Mouse (Mus musculus): ENCODE data around the gene Svbp.

DNA sequence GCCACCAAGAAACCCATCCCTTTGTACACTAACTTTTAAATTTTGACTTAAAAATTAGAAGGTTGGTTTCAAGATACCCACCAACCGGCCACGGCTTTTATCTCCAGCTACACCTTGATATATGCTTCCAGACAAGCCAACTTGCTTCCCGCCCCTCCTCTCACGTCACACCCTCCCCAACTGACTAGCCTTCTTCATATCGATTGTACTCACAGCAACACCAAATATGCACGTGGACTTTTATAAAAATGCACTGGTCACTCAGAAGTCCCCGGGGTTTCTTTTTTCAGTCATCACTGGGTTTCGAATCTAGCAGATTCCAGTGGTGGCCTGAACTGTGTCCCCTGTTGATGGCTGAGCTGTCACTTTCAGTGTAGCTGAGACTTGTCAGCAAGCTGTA, 4.5 kb upstream of the Svbp start:
- TF ChIP-seq CTCF (IDR thresholded peaks at IDR 0.05; ENCODE audit: low read depth, low read length) = no peak
- no peak for TF ChIP-seq POLR2A (IDR thresholded peaks at IDR 0.05; ENCODE audit: insufficient read depth, low read length)
- TF ChIP-seq EP300 (IDR thresholded peaks at IDR 0.05; ENCODE audit: insufficient read depth, low read depth, low read length) = no peak

All from ES-Bruce4 (cell line).